Mouse (Mus musculus) liver, embryonic 13.5 days (tissue): Measurements from ENCODE around the gene Nme6. TPM values are rescaled to one million over a fixed set of nuclear protein-coding genes. Genes with fewer than 3 reads are reported as not detected.

ENCODE experiments used
- ATAC-seq: fragments of 200-750 bp; cut with Nextera tagmentation; 2 replicates; pipeline ENCODE4 v1.8.0; 2017; ENCODE audit warnings: low read depth, mild to moderate bottlenecking, moderate number of reproducible peaks, moderate library complexity
- DNase-seq: peaks from one replicate; pipeline ENCODE4 v3.0.0; 2022
- H3K27ac ChIP-seq: fragments of 300-500 bp; sonication (generic); 2 replicates; pipeline ENCODE4 v1.5.1; 2015; ENCODE audit warnings: moderate library complexity, mild to moderate bottlenecking, inconsistent platforms
- H3K27me3 ChIP-seq: fragments of 300-500 bp; sonication (generic); 2 replicates; pipeline ENCODE4 v1.6.1; 2015; ENCODE audit warnings: mild to moderate bottlenecking, inconsistent platforms
- H3K36me3 ChIP-seq: fragments of 300-500 bp; sonication (generic); 2 replicates; pipeline ENCODE4 v1.6.1; 2015; ENCODE audit warnings: mild to moderate bottlenecking, inconsistent platforms
- H3K4me1 ChIP-seq: fragments of 300-500 bp; sonication (generic); replicated peaks from 2 replicates; pipeline ENCODE4 v1.6.1; 2015; ENCODE audit warnings: inconsistent platforms
- H3K4me2 ChIP-seq: fragments of 300-500 bp; sonication (generic); 2 replicates; pipeline ENCODE4 v1.6.1; 2015; ENCODE audit warnings: inconsistent platforms, mild to moderate bottlenecking, moderate library complexity
- H3K4me3 ChIP-seq: fragments of 300-500 bp; sonication (generic); replicated peaks from 2 replicates; pipeline ENCODE4 v1.5.1; 2015; ENCODE audit warnings: mild to moderate bottlenecking, inconsistent platforms
- H3K9ac ChIP-seq: fragments of 300-500 bp; sonication (generic); 2 replicates; pipeline ENCODE4 v1.6.1; 2015; ENCODE audit warnings: mild to moderate bottlenecking, inconsistent platforms
- H3K9me3 ChIP-seq: fragments of 300-500 bp; sonication (generic); replicated peaks from 2 replicates; pipeline ENCODE4 v1.6.1; 2016; ENCODE audit warnings: inconsistent platforms
- WGBS: fragments of 180-500 bp; shearing (Covaris S2); methylation state at CpG from one replicate; pipeline ENCODE4 v1.1.7; 2015; ENCODE audit not compliant: insufficient replicate concordance; 5-methylcytosine and 5-hydroxymethylcytosine counted together
- polyA plus RNA-seq: library from polyadenylated mRNA; unstranded; fragments of >200 nt; fragmentation: Nextera tagmentation; extraction: Ambion mirVana; gene quantifications from 2 replicates; pipeline ENCODE4 v1.2.1, GENCODE M21; 2015

Nme6 gene
- polyA plus RNA-seq, 1 experiment from 2014 or later, result 58.0 TPM

GRCm38 (mm10) chr9:109816341-109816740 is 16.2 kb upstream of the Nme6 start:
- Histone ChIP-seq H3K4me2 (no peak overlapping the region), H3K9ac (no peak overlapping the region), H3K27me3 (0 out of 2 replicates have a peak, but pooled peaks cover 3% of the 10 kb centered on the region), H3K27ac (no peak overlapping the region), H3K4me3 (no peak overlapping the region), H3K9me3 (no peaks in the 10 kb centered on the region), H3K4me1 (no peaks in the 10 kb centered on the region), H3K36me3 (no peaks in the 10 kb centered on the region)
- ATAC-seq, result no peak
- DNase-seq, result no peak
- WGBS, result 16% methylated on average over 6 of the region's 6 CpGs

GRCm38 (mm10) chr9:109825739-109826138 is 6.8 kb upstream of the Nme6 start:
- 18% methylated on average over 4 of the region's 4 CpGs for WGBS
- H3K27ac ChIP-seq, result no peak overlapping the region
- peaks cover 22% of the 10 kb centered on the region for H3K4me1 ChIP-seq

GRCm38 (mm10) chr9:109826181-109826580 is 6.4 kb upstream of the Nme6 start:
- no peak for DNase-seq
- no peak overlapping the region for H3K27ac ChIP-seq
- no peaks in the 10 kb centered on the region for H3K27me3 ChIP-seq
- ATAC-seq, result peak; percentile 67
- 24% methylated on average over 5 of the region's 5 CpGs for WGBS
- H3K4me2 ChIP-seq, result no peak overlapping the region
- H3K9me3 ChIP-seq, result no peaks in the 10 kb centered on the region
- peaks cover 14% of the 10 kb centered on the region; the same call in 1 of the 2 replicates for H3K36me3 ChIP-seq
- no peak overlapping the region for H3K4me3 ChIP-seq
- H3K4me1 ChIP-seq, result peaks cover 22% of the 10 kb centered on the region
- no peak overlapping the region for H3K9ac ChIP-seq

More at GRCm38 (mm10) chr9:109825739-109826138, 6.8 kb upstream of the Nme6 start:
- Histone ChIP-seq H3K4me2 (no peak overlapping the region; the same call in 1 of the 2 replicates), H3K9me3 (no peaks in the 10 kb centered on the region), H3K27me3 (no peaks in the 10 kb centered on the region), H3K36me3 (peaks cover 9% of the 10 kb centered on the region; the same call in 1 of the 2 replicates), H3K9ac (no peak overlapping the region), H3K4me3 (no peak overlapping the region)
- ATAC-seq, result peak; percentile 96
- peak; percentile 47 for DNase-seq

- H3K27ac ChIP-seq, result no peak overlapping the region
Measured at GRCm38 (mm10) chr9:109833088-109833412, 501 bp downstream of the Nme6 start.

GRCm38 (mm10) chr9:109849312-109849758 is 16.8 kb downstream of the Nme6 start, which contains the start of gene Camp:
Gene Camp, minus strand, starts transcription at chr9:109849617.
- Histone ChIP-seq H3K4me1 (no peaks in the 10 kb centered on the region), H3K9ac (no peak within 1 kb of the TSS), H3K36me3 (peaks cover 4% of the 10 kb centered on the region; the same call in 1 of the 2 replicates), H3K27me3 (no peaks in the 10 kb centered on the region), H3K27ac (no peak within 1 kb of the TSS), H3K4me2 (no peak within 1 kb of the TSS), H3K9me3 (no peaks in the 10 kb centered on the region), H3K4me3 (no peak within 1 kb of the TSS)
- DNase-seq (no peak), ATAC-seq (no peak)
- 66% methylated on average over 6 of the region's 6 CpGs for WGBS

More at GRCm38 (mm10) chr9:109833088-109833412, 501 bp downstream of the Nme6 start:
- no peaks in the 10 kb centered on the region for H3K27me3 ChIP-seq
- DNase-seq (no peak), ATAC-seq (no peak; the same call in 1 of the 2 replicates)
- peaks cover 30% of the 10 kb centered on the region for H3K36me3 ChIP-seq
- H3K4me2 ChIP-seq, result peak overlapping the region; percentile 89
- H3K4me3 ChIP-seq, result peak overlapping the region; percentile 70
- H3K4me1 ChIP-seq, result peaks cover 17% of the 10 kb centered on the region
- H3K9me3 ChIP-seq, result no peaks in the 10 kb centered on the region
- 6% methylated on average over 6 of the region's 6 CpGs for WGBS
- peak overlapping the region; percentile 76 for H3K9ac ChIP-seq

- H3K36me3 ChIP-seq, result 0 out of 2 replicates have a peak, but pooled peaks cover 3% of the 10 kb centered on the region
- DNase-seq, result no peak
- no peaks in the 10 kb centered on the region for H3K9me3 ChIP-seq
- H3K9ac ChIP-seq, result no peak overlapping the region
- no peaks in the 10 kb centered on the region for H3K27me3 ChIP-seq
- no peak overlapping the region for H3K4me2 ChIP-seq
- H3K4me1 ChIP-seq, result no peaks in the 10 kb centered on the region
- no peak for ATAC-seq
- no peak overlapping the region for H3K27ac ChIP-seq
- 69% methylated on average over 5 of the region's 5 CpGs for WGBS
- H3K4me3 ChIP-seq, result no peak overlapping the region
Measured at GRCm38 (mm10) chr9:109850099-109850498, 17.6 kb downstream of the Nme6 start.

- 66% methylated on average over 2 of the region's 2 CpGs for WGBS
- Histone ChIP-seq H3K9me3 (no peaks in the 10 kb centered on the region), H3K36me3 (no peaks in the 10 kb centered on the region), H3K4me1 (no peaks in the 10 kb centered on the region), H3K27me3 (no peaks in the 10 kb centered on the region), H3K27ac (no peak overlapping the region), H3K4me2 (no peak overlapping the region), H3K9ac (no peak overlapping the region), H3K4me3 (no peak overlapping the region)
- no peak for DNase-seq
- no peak for ATAC-seq
Measured at GRCm38 (mm10) chr9:109854341-109854740, 21.8 kb downstream of the Nme6 start.

GRCm38 (mm10) chr9:109855947-109856346 is 23.4 kb downstream of the Nme6 start:
- no peak overlapping the region for H3K9ac ChIP-seq
- DNase-seq (no peak), ATAC-seq (peak; percentile 48)
- 77% methylated on average over 6 of the region's 6 CpGs for WGBS
- no peaks in the 10 kb centered on the region for H3K27me3 ChIP-seq
- H3K9me3 ChIP-seq, result no peaks in the 10 kb centered on the region
- no peak overlapping the region for H3K4me3 ChIP-seq
- H3K27ac ChIP-seq, result no peak overlapping the region
- no peaks in the 10 kb centered on the region for H3K4me1 ChIP-seq
- H3K4me2 ChIP-seq, result no peak overlapping the region
- H3K36me3 ChIP-seq, result no peaks in the 10 kb centered on the region

- DNase-seq (peak; percentile 65), ATAC-seq (0 out of 2 replicates have a peak, but pooled peaks have one; percentile 42)
- Histone ChIP-seq H3K4me3 (peak overlapping the region; percentile 30), H3K4me2 (peak overlapping the region; percentile 60), H3K4me1 (peaks cover 24% of the 10 kb centered on the region), H3K9me3 (no peaks in the 10 kb centered on the region), H3K27me3 (no peaks in the 10 kb centered on the region), H3K9ac (peak overlapping the region; percentile 46), H3K27ac (no peak overlapping the region), H3K36me3 (no peaks in the 10 kb centered on the region)
- 4% methylated on average over 20 of the region's 20 CpGs for WGBS
Measured at GRCm38 (mm10) chr9:109862397-109863044, 30.0 kb downstream of the Nme6 start.

- peak overlapping the region; percentile 30; the same call in 1 of the 2 replicates for H3K4me3 ChIP-seq
- H3K27me3 ChIP-seq, result no peaks in the 10 kb centered on the region
- H3K4me1 ChIP-seq, result peaks cover 24% of the 10 kb centered on the region
- DNase-seq, result no peak
- H3K36me3 ChIP-seq, result no peaks in the 10 kb centered on the region
- peak overlapping the region; percentile 60 for H3K4me2 ChIP-seq
- H3K9ac ChIP-seq, result peak overlapping the region; percentile 46
- H3K9me3 ChIP-seq, result no peaks in the 10 kb centered on the region
- 6% methylated on average over 3 of the region's 3 CpGs for WGBS
- no peak overlapping the region; the same call in 1 of the 2 replicates for H3K27ac ChIP-seq
- peak; percentile 70 for ATAC-seq
Measured at GRCm38 (mm10) chr9:109863085-109863484, 30.5 kb downstream of the Nme6 start.

- WGBS, result 15% methylated on average over 2 of the region's 2 CpGs
- H3K4me2 ChIP-seq, result no peak overlapping the region
- H3K4me1 ChIP-seq, result peaks cover 32% of the 10 kb centered on the region
- H3K27me3 ChIP-seq, result no peaks in the 10 kb centered on the region
- no peak overlapping the region for H3K9ac ChIP-seq
- no peak overlapping the region for H3K4me3 ChIP-seq
- DNase-seq (no peak), ATAC-seq (0 out of 2 replicates have a peak, but pooled peaks have one; percentile 30)
- no peak overlapping the region for H3K27ac ChIP-seq
- no peaks in the 10 kb centered on the region for H3K36me3 ChIP-seq
- H3K9me3 ChIP-seq, result no peaks in the 10 kb centered on the region
Measured at GRCm38 (mm10) chr9:109866218-109866617, 33.7 kb downstream of the Nme6 start.
